Mouse (Mus musculus) heart, embryonic 10.5 days (tissue): Measurements from ENCODE around the gene Soat2. TPM values are rescaled to one million over a fixed set of nuclear protein-coding genes. Genes with fewer than 3 reads are reported as not detected.
A peak's percentile ranks its signal among the peaks of the same experiment; 100 is the strongest.

Experiments
- DNase-seq: peaks from one replicate; pipeline ENCODE4 v3.0.0-alpha.2; 2017; ENCODE audit warnings: low spot score
- H3K27ac ChIP-seq: fragments of 300-500 bp; sonication (generic); 2 replicates; pipeline ENCODE4 v1.5.1; 2016; ENCODE audit warnings: mild to moderate bottlenecking
- H3K27me3 ChIP-seq: fragments of 300-500 bp; sonication (generic); 2 replicates; pipeline ENCODE4 v1.6.1; 2016; ENCODE audit warnings: mild to moderate bottlenecking; ENCODE audit not compliant: poor library complexity, insufficient read depth, severe bottlenecking
- H3K36me3 ChIP-seq: fragments of 300-500 bp; sonication (generic); 2 replicates; pipeline ENCODE4 v1.6.1; 2016; ENCODE audit warnings: mild to moderate bottlenecking, moderate library complexity
- H3K4me1 ChIP-seq: fragments of 300-500 bp; sonication (generic); 2 replicates; pipeline ENCODE4 v1.6.1; 2016; ENCODE audit warnings: mild to moderate bottlenecking
- H3K4me3 ChIP-seq: fragments of 300-500 bp; sonication (generic); 2 replicates; pipeline ENCODE4 v1.5.1; 2016; ENCODE audit warnings: mild to moderate bottlenecking, moderate library complexity
- H3K9me3 ChIP-seq: fragments of 300-500 bp; sonication (generic); 2 replicates; pipeline ENCODE4 v1.6.1; 2016; ENCODE audit warnings: mild to moderate bottlenecking, moderate library complexity
- WGBS: fragments of 180-500 bp; shearing (Covaris S2); methylation state at CpG from one replicate; pipeline ENCODE4 v1.1.7; 2016; 5-methylcytosine and 5-hydroxymethylcytosine counted together
- polyA plus RNA-seq: library from polyadenylated mRNA; unstranded; fragments of >200 nt; fragmentation: Nextera tagmentation; extraction: Ambion mirVana; gene quantifications from 2 replicates; pipeline ENCODE4 v1.2.1, GENCODE M21; 2016

The Soat2 gene
- polyA plus RNA-seq, 1 experiment from 2014 or later = 7.9 TPM

DNA sequence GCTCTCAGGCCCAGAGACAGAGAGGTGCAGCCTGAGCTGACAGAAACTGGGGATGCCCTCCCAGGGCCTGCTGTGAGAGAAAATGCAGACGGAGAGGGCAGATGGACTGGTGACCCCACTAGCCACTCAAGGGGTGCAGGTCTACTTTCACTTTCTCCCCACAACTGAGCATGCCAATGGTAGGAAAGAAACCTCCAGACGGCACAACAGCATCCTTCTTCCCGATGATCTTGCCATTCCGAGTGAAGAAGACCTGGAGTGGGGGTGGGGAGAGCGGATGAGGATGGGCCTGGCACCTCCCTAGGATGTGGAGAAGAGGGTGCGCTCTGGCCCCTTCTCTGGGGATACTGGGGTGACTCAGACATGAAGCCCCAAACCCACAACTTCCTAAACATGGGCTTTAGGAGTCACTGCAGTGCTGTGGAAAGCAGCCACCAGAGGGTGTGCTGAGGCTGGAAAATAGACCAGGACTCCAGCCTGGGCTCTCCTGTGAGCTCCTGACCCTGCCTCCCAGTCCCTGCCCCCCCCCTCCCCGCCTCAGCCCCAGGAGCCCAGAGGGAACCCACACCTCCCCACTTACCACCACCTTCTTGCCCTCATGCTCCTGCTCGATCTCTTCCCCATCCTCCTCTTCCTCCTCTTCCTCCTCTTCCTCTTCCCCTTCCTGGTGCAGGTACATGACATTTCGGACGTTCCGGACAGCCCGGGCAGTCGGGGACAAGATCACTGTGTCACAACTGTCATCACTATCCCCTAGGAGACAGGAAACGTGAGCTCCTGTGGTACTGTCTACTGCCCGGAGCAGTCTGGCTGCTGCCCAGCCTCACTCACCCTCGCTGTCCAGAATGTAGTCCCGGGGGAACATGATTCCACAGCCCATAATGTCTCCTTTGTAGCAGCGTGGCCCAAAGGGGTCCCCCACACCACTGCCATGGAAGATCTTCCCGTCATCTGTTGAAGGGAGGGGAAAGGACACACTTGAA, 32.6 kb upstream of the Soat2 start:
- no peak for DNase-seq
- Histone ChIP-seq H3K4me1 (peaks cover 4% of the 10 kb centered on the region; the same call in 1 of the 2 replicates), H3K4me3 (no peak overlapping the region), H3K9me3 (no peaks in the 10 kb centered on the region), H3K27me3 (no peaks in the 10 kb centered on the region), H3K27ac (no peak overlapping the region), H3K36me3 (peaks cover 95% of the 10 kb centered on the region)
- 73% methylated on average over 19 of the region's 19 CpGs for WGBS

DNA sequence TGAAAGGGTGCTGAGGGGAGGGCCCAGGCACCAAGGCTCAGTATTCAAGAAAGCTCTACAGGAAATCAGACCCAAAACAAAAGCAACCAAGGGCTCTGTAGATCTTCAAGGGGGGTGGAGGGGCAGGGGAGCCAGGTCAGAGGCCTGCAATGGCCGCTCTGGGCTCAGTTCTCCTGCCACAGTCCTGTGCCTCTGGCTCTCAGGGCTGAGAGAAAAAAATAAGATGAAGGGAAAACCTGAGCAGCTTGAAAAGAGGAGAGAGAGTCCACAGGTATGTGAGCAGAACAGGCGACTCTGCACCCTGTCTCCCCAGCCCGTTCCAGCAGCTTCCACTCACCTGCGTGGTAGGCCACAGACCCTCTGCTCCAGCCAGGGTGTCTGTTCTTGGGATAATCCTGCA, 31.7 kb upstream of the Soat2 start:
- DNase-seq = no peak
- peaks cover 90% of the 10 kb centered on the region for H3K36me3 ChIP-seq
- H3K9me3 ChIP-seq = no peaks in the 10 kb centered on the region
- WGBS = 82% methylated on average over 4 of the region's 4 CpGs
- H3K27me3 ChIP-seq = no peaks in the 10 kb centered on the region
- H3K4me3 ChIP-seq = no peak overlapping the region
- H3K4me1 ChIP-seq = no peaks in the 10 kb centered on the region
- H3K27ac ChIP-seq = no peak overlapping the region

DNA sequence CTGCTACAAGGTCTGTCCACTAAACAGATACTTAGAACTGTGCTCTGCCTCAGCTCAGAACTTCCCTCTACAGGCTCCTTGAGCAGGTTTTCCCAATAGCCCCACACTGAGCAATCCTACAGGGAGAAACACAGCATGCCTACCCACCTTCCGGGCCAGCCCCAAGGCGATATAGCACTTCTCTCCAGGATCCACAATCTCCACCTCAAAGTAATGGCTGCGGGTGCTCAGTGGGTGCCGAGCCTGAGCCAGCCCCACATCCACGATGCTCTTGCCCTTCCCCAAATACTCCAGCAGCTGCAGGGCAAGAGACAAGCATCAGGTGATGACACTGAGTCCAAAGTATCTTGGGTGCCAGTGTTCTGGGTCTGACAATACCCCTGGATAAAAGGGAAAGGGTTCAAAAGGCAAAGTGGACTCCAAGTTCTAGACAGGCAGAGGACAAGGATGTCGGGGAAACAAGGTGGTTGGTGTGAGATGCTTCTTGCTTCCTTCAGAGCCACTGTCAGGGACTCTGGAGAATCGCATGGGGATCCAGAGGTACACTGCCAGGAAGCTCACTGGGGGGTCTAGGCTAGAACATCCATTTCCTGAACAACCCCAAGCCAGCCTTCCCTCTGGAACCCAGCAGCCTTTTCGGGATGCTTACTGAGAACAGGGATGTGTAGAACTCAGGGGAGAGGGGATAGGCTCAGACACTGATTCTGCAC, 31.1 kb upstream of the Soat2 start:
- H3K27ac ChIP-seq = no peak overlapping the region
- no peak for DNase-seq
- H3K4me1 ChIP-seq = no peaks in the 10 kb centered on the region
- H3K9me3 ChIP-seq = no peaks in the 10 kb centered on the region
- H3K36me3 ChIP-seq = peaks cover 86% of the 10 kb centered on the region
- H3K27me3 ChIP-seq = no peaks in the 10 kb centered on the region
- H3K4me3 ChIP-seq = no peak overlapping the region
- 66% methylated on average over 8 of the region's 8 CpGs for WGBS

- peaks cover 86% of the 10 kb centered on the region for H3K36me3 ChIP-seq
- H3K9me3 ChIP-seq = no peaks in the 10 kb centered on the region
- no peak overlapping the region for H3K4me3 ChIP-seq
- H3K4me1 ChIP-seq = no peaks in the 10 kb centered on the region
- WGBS = 74% methylated on average over 2 of the region's 2 CpGs
- no peaks in the 10 kb centered on the region for H3K27me3 ChIP-seq
- H3K27ac ChIP-seq = no peak overlapping the region
- DNase-seq = no peak
Observed at GRCm38 (mm10) chr15:102119831-102120170, 30.5 kb upstream of the Soat2 start.

DNA sequence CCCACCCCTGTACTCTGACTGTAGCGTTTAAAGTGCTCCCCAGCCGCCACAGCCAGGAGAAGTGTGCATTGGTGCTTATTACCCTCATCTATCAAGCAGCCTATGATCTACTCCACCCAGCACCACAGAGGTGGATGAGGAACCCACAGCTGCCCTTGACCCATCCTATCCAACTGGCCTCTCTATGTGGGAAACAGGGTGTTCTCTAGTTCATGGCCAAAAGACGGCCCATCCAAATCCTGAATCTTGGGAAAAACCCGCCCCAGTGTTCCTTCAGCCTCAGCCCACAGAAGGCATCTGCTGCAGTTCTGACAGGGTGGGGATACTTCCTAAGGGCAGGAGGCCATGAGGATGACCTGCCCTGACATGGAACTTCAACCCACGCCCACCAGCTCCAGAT, 29.8 kb upstream of the Soat2 start:
- Histone ChIP-seq H3K4me1 (no peaks in the 10 kb centered on the region), H3K36me3 (peaks cover 86% of the 10 kb centered on the region), H3K27ac (no peak overlapping the region), H3K9me3 (no peaks in the 10 kb centered on the region), H3K4me3 (no peak overlapping the region), H3K27me3 (no peaks in the 10 kb centered on the region)
- 85% methylated on average over 5 of the region's 5 CpGs for WGBS
- no peak for DNase-seq

DNA sequence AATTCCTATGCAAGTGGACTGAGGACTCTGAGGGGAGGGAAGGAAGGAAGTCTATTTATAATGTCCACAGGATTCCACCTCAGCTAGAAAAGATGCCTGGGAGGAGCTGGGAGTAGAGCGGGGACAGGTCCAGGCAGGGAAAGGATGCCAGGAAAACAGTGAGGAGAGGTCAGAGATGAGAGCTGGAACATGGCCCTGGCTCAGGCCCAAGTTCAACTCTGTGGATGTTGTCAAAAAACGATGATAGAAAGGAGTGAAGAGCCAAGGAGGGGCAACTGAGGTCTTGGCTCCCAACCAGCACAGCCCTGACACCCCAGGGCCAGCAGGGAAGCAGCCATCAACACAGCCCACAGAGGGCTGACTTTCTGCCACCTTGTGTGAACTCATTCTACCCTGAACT, 24.0 kb upstream of the Soat2 start:
- 66% methylated on average over 2 of the region's 2 CpGs for WGBS
- no peak for DNase-seq
- Histone ChIP-seq H3K36me3 (peaks cover 84% of the 10 kb centered on the region), H3K27me3 (no peaks in the 10 kb centered on the region), H3K4me3 (no peak overlapping the region), H3K27ac (0 out of 2 replicates have a peak overlapping the region, but pooled peaks have one; percentile 29), H3K9me3 (no peaks in the 10 kb centered on the region), H3K4me1 (peaks cover 11% of the 10 kb centered on the region; the same call in 1 of the 2 replicates)

- H3K4me1 ChIP-seq = peaks cover 21% of the 10 kb centered on the region
- WGBS = 88% methylated on average over 9 of the region's 9 CpGs
- no peak overlapping the region for H3K4me3 ChIP-seq
- H3K9me3 ChIP-seq = no peaks in the 10 kb centered on the region
- DNase-seq = no peak
- H3K27me3 ChIP-seq = no peaks in the 10 kb centered on the region
- H3K36me3 ChIP-seq = peaks cover 49% of the 10 kb centered on the region
- no peak overlapping the region for H3K27ac ChIP-seq
Observed at GRCm38 (mm10) chr15:102133314-102133713, 17.0 kb upstream of the Soat2 start.

DNA sequence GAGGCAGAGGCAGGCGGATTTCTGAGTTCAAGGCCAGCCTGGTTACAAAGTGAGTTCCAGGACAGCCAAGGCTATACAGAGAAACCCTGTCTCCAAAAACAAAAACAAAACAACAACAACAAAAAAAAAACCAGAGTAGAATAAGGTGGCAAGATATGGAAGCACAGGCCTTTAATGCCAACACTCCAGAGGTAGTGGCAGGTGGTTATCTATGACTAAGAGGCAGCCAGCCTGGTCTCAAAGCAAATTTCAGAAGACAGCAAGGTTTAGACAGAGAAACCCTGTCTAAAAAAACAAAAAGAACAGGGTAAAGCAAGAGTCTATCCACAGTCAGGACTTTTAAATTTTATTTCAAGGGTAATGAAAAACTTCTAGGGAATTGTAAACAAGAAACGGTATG, 15.6 kb upstream of the Soat2 start:
- Histone ChIP-seq H3K4me3 (peak overlapping the region; percentile 89; the same call in 1 of the 2 replicates), H3K4me1 (peaks cover 21% of the 10 kb centered on the region), H3K9me3 (no peaks in the 10 kb centered on the region), H3K36me3 (peaks cover 36% of the 10 kb centered on the region), H3K27ac (no peak overlapping the region), H3K27me3 (no peaks in the 10 kb centered on the region)
- 87% methylated on average over 2 of the region's 2 CpGs for WGBS
- no peak for DNase-seq

- Histone ChIP-seq H3K27me3 (no peaks in the 10 kb centered on the region), H3K9me3 (no peaks in the 10 kb centered on the region), H3K4me1 (peaks cover 21% of the 10 kb centered on the region), H3K36me3 (peaks cover 27% of the 10 kb centered on the region), H3K4me3 (peak overlapping the region; percentile 89), H3K27ac (peak overlapping the region; percentile 92)
- no peak for DNase-seq
- WGBS = 1% methylated on average over 35 of the region's 35 CpGs
Observed at GRCm38 (mm10) chr15:102135522-102136128, 14.7 kb upstream of the Soat2 start.

DNA sequence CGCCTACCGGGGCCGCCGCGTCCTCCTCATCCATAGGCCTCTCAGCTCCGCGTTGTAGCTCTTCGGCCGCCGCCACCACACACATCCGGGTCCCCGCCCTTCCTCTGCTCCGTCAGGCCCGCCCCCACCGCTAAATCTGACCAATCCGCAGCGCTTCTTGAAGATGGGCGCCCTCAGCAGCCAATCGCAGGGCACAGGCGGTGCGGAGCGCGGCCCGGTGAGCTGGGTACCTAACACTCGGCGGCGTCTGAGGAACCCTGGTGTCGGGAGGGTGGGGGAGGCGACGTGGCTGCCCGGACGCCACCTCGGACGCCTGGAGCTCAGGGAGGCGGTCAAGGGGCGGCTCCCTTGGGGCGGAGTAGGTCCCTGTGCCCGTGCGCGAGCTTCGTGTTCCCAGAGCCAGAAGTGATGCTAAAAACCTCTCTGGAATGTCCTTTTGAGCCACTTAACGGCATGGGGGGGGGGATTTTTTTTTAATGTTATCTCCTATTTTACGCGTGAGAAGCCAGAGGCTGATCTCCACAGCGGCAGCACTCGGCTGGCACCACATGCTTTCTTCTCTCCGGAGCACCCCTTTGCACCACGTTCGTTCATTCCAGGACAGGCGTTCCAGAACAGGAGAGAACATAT, 14.1 kb upstream of the Soat2 start, which contains the start of gene Spryd3:
TSS of gene Spryd3 (minus strand) at position 106 of the 630 bp plus-strand sequence.
- H3K4me3 ChIP-seq = peak within 1 kb of the TSS; percentile 89
- no peaks in the 10 kb centered on the region for H3K9me3 ChIP-seq
- peaks cover 21% of the 10 kb centered on the region for H3K4me1 ChIP-seq
- H3K36me3 ChIP-seq = peaks cover 21% of the 10 kb centered on the region
- under 1% methylated on average over 50 of the region's 50 CpGs for WGBS
- H3K27me3 ChIP-seq = no peaks in the 10 kb centered on the region
- peak; percentile 99 for DNase-seq
- H3K27ac ChIP-seq = peak within 1 kb of the TSS; percentile 92

DNA sequence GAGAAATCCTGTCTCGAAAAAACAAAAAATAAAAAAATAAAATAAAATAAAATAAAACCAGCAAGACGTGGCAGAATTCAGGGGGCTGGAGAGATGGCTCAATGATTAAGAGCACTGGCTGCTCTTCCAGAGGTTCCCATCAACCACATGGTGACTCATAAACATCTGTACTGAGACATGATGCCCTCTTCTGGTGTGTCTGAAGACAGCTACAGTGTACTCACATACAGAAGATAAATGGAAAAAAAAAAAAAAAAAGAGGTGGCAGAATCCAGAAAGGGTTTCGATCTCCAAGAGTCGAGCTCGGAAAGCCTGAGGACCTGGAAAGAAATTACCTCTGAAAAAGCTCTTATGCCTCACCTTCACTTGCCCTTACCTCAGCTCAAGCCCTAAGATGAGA, 9.2 kb upstream of the Soat2 start:
- 91% methylated on average over 5 of the region's 5 CpGs for WGBS
- H3K9me3 ChIP-seq = no peaks in the 10 kb centered on the region
- DNase-seq = no peak
- no peak overlapping the region for H3K27ac ChIP-seq
- H3K36me3 ChIP-seq = no peaks in the 10 kb centered on the region
- no peak overlapping the region for H3K4me3 ChIP-seq
- peaks cover 46% of the 10 kb centered on the region for H3K27me3 ChIP-seq
- peaks cover 36% of the 10 kb centered on the region for H3K4me1 ChIP-seq
